In genomic region chr13:69252335-69252734, GRCm38 (mm10) we compare ENCODE assay signal across 10 mouse cellular contexts.
DNase-seq lines count a peak whose midpoint lies in the region; ATAC-seq lines count a peak whose summit lies in the region.
"Had no signal": no experiment of that assay in that cellular context is flagged by ENCODE, and none has a peak within 500 bp of the region (broad histone marks: within the 10 kb centered on the region; RNA-seq: fewer than 3 reads in every experiment).

No protein-coding gene starts in this region.

- H3K9ac ChIP-seq in limb, embryonic 13.5 days, result no peak overlapping the region
- no peak overlapping the region for H3K9ac ChIP-seq in forebrain, embryonic 14.5 days (ENCODE audit: low read length)
- H3K9ac ChIP-seq in midbrain, embryonic 16.5 days (ENCODE audit: low read depth, low read length), result no peak overlapping the region
- H3K9ac ChIP-seq: heart, embryonic 13.5 days; liver, embryonic 14.5 days had no signal

- no peaks in the 10 kb centered on the region for H3K9me3 ChIP-seq in limb, embryonic 13.5 days
- H3K9me3 ChIP-seq in limb, embryonic 10.5 days (replicated peaks), result 0 out of 2 replicates have a peak, but pooled peaks cover 3% of the 10 kb centered on the region
- H3K9me3 ChIP-seq in forebrain, embryonic 14.5 days (replicated peaks; ENCODE audit: control insufficient read depth, low read length), result 0 out of 2 replicates have a peak, but pooled peaks cover 4% of the 10 kb centered on the region
- 0 out of 2 replicates have a peak, but pooled peaks cover 2% of the 10 kb centered on the region for H3K9me3 ChIP-seq in midbrain, embryonic 16.5 days (replicated peaks; ENCODE audit: control insufficient read depth, low read length, poor library complexity, severe bottlenecking)

- WGBS in limb, embryonic 13.5 days, result 52% methylated on average over 10 of the region's 10 CpGs
- 87% methylated on average over 10 of the region's 10 CpGs for WGBS in limb, embryonic 10.5 days
- 48% methylated on average over 10 of the region's 10 CpGs for WGBS in forebrain, embryonic 14.5 days
- WGBS in midbrain, embryonic 16.5 days, result 66% methylated on average over 10 of the region's 10 CpGs

- H3K4me3 ChIP-seq in limb, embryonic 13.5 days, result no peak overlapping the region
- H3K4me3 ChIP-seq in limb, embryonic 10.5 days, result no peak overlapping the region
- no peak overlapping the region for H3K4me3 ChIP-seq in forebrain, embryonic 14.5 days (ENCODE audit: low read depth, low read length)
- no peak overlapping the region for H3K4me3 ChIP-seq in midbrain, embryonic 16.5 days (ENCODE audit: low read depth, low read length)
- H3K4me3 ChIP-seq: heart, embryonic 13.5 days had no signal

- ATAC-seq in limb, embryonic 13.5 days (ENCODE audit: low FRiP score, low read depth), result peak; percentile 83
- ATAC-seq in forebrain, embryonic 14.5 days, result peak; percentile 91
- peak; percentile 76 for ATAC-seq in midbrain, embryonic 16.5 days

- 0 out of 2 replicates have a peak overlapping the region, but pooled peaks have one; percentile 28 for H3K27ac ChIP-seq in limb, embryonic 13.5 days
- H3K27ac ChIP-seq in limb, embryonic 10.5 days, result no peak overlapping the region
- 0 out of 2 replicates have a peak overlapping the region, but pooled peaks have one; percentile 39 for H3K27ac ChIP-seq in forebrain, embryonic 14.5 days (ENCODE audit: low read depth, low read length)
- H3K27ac ChIP-seq in midbrain, embryonic 16.5 days (ENCODE audit: low read length), result no peak overlapping the region
- H3K27ac ChIP-seq: heart, embryonic 13.5 days; liver, embryonic 14.5 days had no signal

- H3K27me3 ChIP-seq in limb, embryonic 13.5 days, result no peaks in the 10 kb centered on the region
- no peaks in the 10 kb centered on the region for H3K27me3 ChIP-seq in limb, embryonic 10.5 days (ENCODE audit: low read depth, poor library complexity, severe bottlenecking)
- no peaks in the 10 kb centered on the region for H3K27me3 ChIP-seq in forebrain, embryonic 14.5 days (replicated peaks; ENCODE audit: control insufficient read depth, insufficient read depth, low read length)
- no peaks in the 10 kb centered on the region for H3K27me3 ChIP-seq in midbrain, embryonic 16.5 days (ENCODE audit: control insufficient read depth, insufficient read depth, low read depth, low read length)
- H3K27me3 ChIP-seq: heart, embryonic 13.5 days had no signal

- H3K4me1 ChIP-seq in limb, embryonic 13.5 days, result peaks cover 11% of the 10 kb centered on the region
- no peaks in the 10 kb centered on the region for H3K4me1 ChIP-seq in limb, embryonic 10.5 days
- no peaks in the 10 kb centered on the region; the same call in 1 of the 2 replicates for H3K4me1 ChIP-seq in forebrain, embryonic 14.5 days (ENCODE audit: control insufficient read depth, insufficient read depth, low read length)
- H3K4me1 ChIP-seq in midbrain, embryonic 16.5 days (ENCODE audit: control insufficient read depth, insufficient read depth, low read length), result 0 out of 2 replicates have a peak, but pooled peaks cover 4% of the 10 kb centered on the region
- H3K4me1 ChIP-seq: heart, embryonic 13.5 days had no signal

- no peaks in the 10 kb centered on the region for H3K36me3 ChIP-seq in limb, embryonic 13.5 days
- no peaks in the 10 kb centered on the region for H3K36me3 ChIP-seq in limb, embryonic 10.5 days
- no peaks in the 10 kb centered on the region for H3K36me3 ChIP-seq in forebrain, embryonic 14.5 days (ENCODE audit: control insufficient read depth, insufficient read depth, low read length)
- no peaks in the 10 kb centered on the region for H3K36me3 ChIP-seq in midbrain, embryonic 16.5 days (ENCODE audit: control insufficient read depth, insufficient read depth, low read length)
- H3K36me3 ChIP-seq: heart, embryonic 13.5 days had no signal

- DNase-seq in cerebellum, postnatal 10 days, result peak; percentile 81 to 85
- no peak for DNase-seq in cerebellum, adult 9-10 months
- no peak for DNase-seq in limb, embryonic 10.5 days (ENCODE audit: low spot score)
- DNase-seq in forebrain, embryonic 14.5 days (ENCODE audit: low spot score), result peak; percentile 87
- no peak for DNase-seq in adipocyte (ENCODE audit: low spot score)
- no peak for DNase-seq in heart, postnatal 36 days

- intact Hi-C loops in heart, postnatal 36 days (cut with DNase I), result no loop called here

- no peak overlapping the region for H3K4me2 ChIP-seq in limb, embryonic 13.5 days (replicated peaks)
- H3K4me2 ChIP-seq in forebrain, embryonic 14.5 days (ENCODE audit: low read length), result no peak overlapping the region
- H3K4me2 ChIP-seq in midbrain, embryonic 16.5 days (ENCODE audit: low read length), result no peak overlapping the region
- H3K4me2 ChIP-seq: heart, embryonic 13.5 days had no signal

Comparison
In these comparisons a context has a peak if more than half of its experiments do, and no peak if none do; other contexts are left out.
1. DNase-seq: peak in cerebellum, postnatal 10 days (2 of 2) and forebrain, embryonic 14.5 days (single experiment); none in cerebellum, adult 9-10 months (single experiment), limb, embryonic 10.5 days (single experiment), adipocyte (single experiment) and heart, postnatal 36 days (0 of 2).
2. H3K27ac ChIP-seq: peak in limb, embryonic 13.5 days (single experiment) and forebrain, embryonic 14.5 days (single experiment); none in limb, embryonic 10.5 days (single experiment) and midbrain, embryonic 16.5 days (single experiment).
3. Peak in every context shown above with its lines, with median percentiles within 50 percentile points of each other: ATAC-seq.